Mouse (Mus musculus): ENCODE data around the gene Rps7. TPM values are rescaled to one million over a fixed set of nuclear protein-coding genes. Genes with fewer than 3 reads are reported as not detected.
A peak's percentile ranks its signal among the peaks of the same experiment; 100 is the strongest.

Gene Rps7
- 941 and 979 TPM in 2 replicates for polyA plus RNA-seq (2014; fragmentation: Nextera tagmentation; extraction: Ambion mirVana)

DNA sequence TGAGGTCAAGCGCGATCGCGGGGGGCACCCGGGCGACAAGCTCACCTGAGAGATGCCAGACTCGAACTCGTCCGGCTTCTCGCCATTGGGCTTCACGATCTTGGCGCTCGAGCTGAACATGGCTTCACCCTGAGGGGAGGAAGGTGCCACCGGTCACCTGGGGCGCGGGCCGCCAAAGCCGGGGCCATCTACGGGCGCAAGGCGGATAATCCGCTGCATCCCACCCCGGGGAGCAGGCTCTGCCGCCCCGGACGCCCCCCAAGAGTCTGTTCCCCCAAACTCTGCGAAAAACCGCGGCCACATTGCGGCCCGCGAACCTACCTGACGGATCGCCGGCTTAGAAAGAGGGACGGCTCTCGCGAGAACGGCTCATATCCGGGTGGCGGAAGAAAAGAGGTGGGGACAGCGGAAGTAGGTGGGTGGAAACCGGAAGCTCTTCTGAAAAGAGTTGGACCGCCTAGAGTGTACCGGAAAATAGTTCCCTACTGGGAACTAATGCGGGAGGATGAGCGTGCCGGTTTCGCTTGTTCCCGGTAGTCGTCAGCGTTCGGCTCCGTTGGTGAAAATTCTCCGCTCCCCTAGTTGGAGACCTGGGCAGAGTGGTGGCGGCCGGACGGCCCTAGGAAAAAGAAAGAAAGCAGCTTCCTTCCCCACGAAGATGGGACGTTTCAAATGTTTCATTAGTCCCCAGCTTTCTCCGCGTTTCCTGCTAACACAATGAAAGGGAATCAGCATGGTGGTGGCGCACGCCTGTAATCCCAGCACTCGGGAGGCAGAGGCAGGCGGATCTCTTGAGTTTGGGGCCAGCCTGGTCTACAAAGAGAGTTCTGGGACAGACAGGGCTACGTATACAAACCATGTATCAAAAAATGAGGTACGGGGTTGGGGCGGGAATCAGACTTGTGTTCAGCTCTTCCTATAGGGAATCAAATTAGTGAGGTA is at the start of gene Rps7:
TSS of gene Rps7 (minus strand) at position 419 of the 942 bp plus-strand sequence.
- ATAC-seq (ENCODE audit: low read depth) (peak; percentile 99), DNase-seq (ENCODE audit: low spot score) (peak; percentile 97)
- peaks cover 6% of the 10 kb centered on the region; the same call in 1 of the 2 replicates for H3K4me1 ChIP-seq (ENCODE audit: control insufficient read depth, insufficient read depth, low read length)
- peak within 1 kb of the TSS; percentile 66 for H3K4me2 ChIP-seq (ENCODE audit: low read depth, low read length)
- peaks cover 38% of the 10 kb centered on the region for H3K36me3 ChIP-seq (ENCODE audit: control insufficient read depth, insufficient read depth, low read length)
- H3K27me3 ChIP-seq (replicated peaks; ENCODE audit: control insufficient read depth, insufficient read depth, low read length): no peaks in the 10 kb centered on the region
- H3K9ac ChIP-seq (ENCODE audit: low read depth, low read length): peak within 1 kb of the TSS; percentile 99
- H3K27ac ChIP-seq (replicated peaks; ENCODE audit: low read depth, low read length): peak within 1 kb of the TSS; percentile 91
- H3K9me3 ChIP-seq (ENCODE audit: control insufficient read depth, low read length): no peaks in the 10 kb centered on the region
- H3K4me3 ChIP-seq (ENCODE audit: low read depth, low read length): peak within 1 kb of the TSS; percentile 80
- WGBS: 5% methylated on average over 67 of the region's 69 CpGs

DNA sequence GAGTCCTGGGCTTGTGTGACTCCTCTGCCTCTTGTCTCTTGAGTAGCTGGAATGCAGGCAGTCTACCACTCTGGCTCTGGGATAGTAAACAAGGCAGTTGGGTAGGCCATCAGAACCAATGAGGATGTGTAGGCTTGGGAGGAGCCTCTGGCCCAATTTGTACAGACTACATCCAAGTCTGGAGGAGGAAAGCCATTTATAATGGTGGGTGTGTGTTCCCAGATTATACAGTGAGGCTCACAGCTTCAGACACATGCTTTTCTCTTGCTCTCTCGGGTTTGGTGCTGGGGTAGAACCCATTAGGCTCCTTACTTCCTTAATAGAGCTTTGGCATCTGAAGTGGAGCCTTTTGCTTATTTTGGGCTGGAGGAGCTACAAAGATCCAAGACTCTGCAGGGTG is 48.9 kb upstream of the Rps7 start:
- Histone ChIP-seq H3K9ac (ENCODE audit: low read depth, low read length) (no peak overlapping the region), H3K9me3 (ENCODE audit: control insufficient read depth, low read length) (no peaks in the 10 kb centered on the region), H3K27me3 (replicated peaks; ENCODE audit: control insufficient read depth, insufficient read depth, low read length) (no peaks in the 10 kb centered on the region), H3K27ac (replicated peaks; ENCODE audit: low read depth, low read length) (no peak overlapping the region), H3K36me3 (ENCODE audit: control insufficient read depth, insufficient read depth, low read length) (peaks cover 23% of the 10 kb centered on the region; the same call in 1 of the 2 replicates), H3K4me3 (ENCODE audit: low read depth, low read length) (no peak overlapping the region), H3K4me2 (ENCODE audit: low read depth, low read length) (no peak overlapping the region), H3K4me1 (ENCODE audit: control insufficient read depth, insufficient read depth, low read length) (no peaks in the 10 kb centered on the region)
- ATAC-seq (ENCODE audit: low read depth): no peak
- WGBS: 100% methylated on average over 1 of the region's 1 CpGs
- DNase-seq (ENCODE audit: low spot score): no peak

DNA sequence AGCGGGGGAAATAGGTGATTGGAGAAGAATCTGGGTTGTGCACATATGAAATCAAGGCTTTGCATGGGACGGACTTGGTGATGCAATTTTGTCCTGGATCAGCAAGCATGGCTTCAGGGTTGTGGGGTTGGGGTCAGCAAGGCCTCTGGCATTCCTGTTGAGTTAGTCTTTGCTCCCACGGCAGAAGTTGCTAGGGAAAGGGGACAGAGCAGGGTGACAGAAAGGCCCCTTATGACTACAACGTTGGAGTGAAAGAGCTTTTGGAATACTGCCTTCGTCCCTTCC is 40.1 kb upstream of the Rps7 start:
- no peak for DNase-seq (ENCODE audit: low spot score)

GRCm38 (mm10) chr12:28675121-28675924 is 39.6 kb upstream of the Rps7 start, which contains the start of gene Adi1:
TSS of gene Adi1 (plus strand) at chr12:28675231.
- DNase-seq (ENCODE audit: low spot score) (peak; percentile 93), ATAC-seq (ENCODE audit: low read depth) (peak; percentile 96)
- 3% methylated on average over 31 of the region's 53 CpGs for WGBS
- peak within 1 kb of the TSS; percentile 57 for H3K4me3 ChIP-seq (ENCODE audit: low read depth, low read length)
- H3K4me2 ChIP-seq (ENCODE audit: low read depth, low read length): peak within 1 kb of the TSS; percentile 57
- peak within 1 kb of the TSS; percentile 92 for H3K27ac ChIP-seq (replicated peaks; ENCODE audit: low read depth, low read length)
- H3K36me3 ChIP-seq (ENCODE audit: control insufficient read depth, insufficient read depth, low read length): peaks cover 8% of the 10 kb centered on the region; the same call in 1 of the 2 replicates
- no peaks in the 10 kb centered on the region for H3K27me3 ChIP-seq (replicated peaks; ENCODE audit: control insufficient read depth, insufficient read depth, low read length)
- no peaks in the 10 kb centered on the region for H3K9me3 ChIP-seq (ENCODE audit: control insufficient read depth, low read length)
- peaks cover 10% of the 10 kb centered on the region for H3K4me1 ChIP-seq (ENCODE audit: control insufficient read depth, insufficient read depth, low read length)
- H3K9ac ChIP-seq (ENCODE audit: low read depth, low read length): peak within 1 kb of the TSS; percentile 70

More for the DNA sequence above, 40.1 kb upstream of the Rps7 start:
- no peak for ATAC-seq (ENCODE audit: low read depth)
- Histone ChIP-seq H3K9me3 (ENCODE audit: control insufficient read depth, low read length) (no peaks in the 10 kb centered on the region), H3K27me3 (replicated peaks; ENCODE audit: control insufficient read depth, insufficient read depth, low read length) (no peaks in the 10 kb centered on the region), H3K4me3 (ENCODE audit: low read depth, low read length) (peak overlapping the region; percentile 57), H3K9ac (ENCODE audit: low read depth, low read length) (peak overlapping the region; percentile 70), H3K36me3 (ENCODE audit: control insufficient read depth, insufficient read depth, low read length) (peaks cover 12% of the 10 kb centered on the region), H3K4me2 (ENCODE audit: low read depth, low read length) (peak overlapping the region; percentile 57), H3K4me1 (ENCODE audit: control insufficient read depth, insufficient read depth, low read length) (peaks cover 10% of the 10 kb centered on the region), H3K27ac (replicated peaks; ENCODE audit: low read depth, low read length) (peak overlapping the region; percentile 92)
- WGBS: 59% methylated on average over 5 of the region's 5 CpGs

GRCm38 (mm10) chr12:28674038-28674720 is 38.4 kb upstream of the Rps7 start:
- no peak for ATAC-seq (ENCODE audit: low read depth)
- peak overlapping the region; percentile 92; the same call in 1 of the 2 replicates for H3K27ac ChIP-seq (replicated peaks; ENCODE audit: low read depth, low read length)
- H3K4me2 ChIP-seq (ENCODE audit: low read depth, low read length): peak overlapping the region; percentile 57
- H3K27me3 ChIP-seq (replicated peaks; ENCODE audit: control insufficient read depth, insufficient read depth, low read length): no peaks in the 10 kb centered on the region
- peaks cover 8% of the 10 kb centered on the region; the same call in 1 of the 2 replicates for H3K36me3 ChIP-seq (ENCODE audit: control insufficient read depth, insufficient read depth, low read length)
- peaks cover 10% of the 10 kb centered on the region for H3K4me1 ChIP-seq (ENCODE audit: control insufficient read depth, insufficient read depth, low read length)
- peak overlapping the region; percentile 57 for H3K4me3 ChIP-seq (ENCODE audit: low read depth, low read length)
- 83% methylated on average over 10 of the region's 10 CpGs for WGBS
- peak overlapping the region; percentile 70; the same call in 1 of the 2 replicates for H3K9ac ChIP-seq (ENCODE audit: low read depth, low read length)
- no peak for DNase-seq (ENCODE audit: low spot score)
- H3K9me3 ChIP-seq (ENCODE audit: control insufficient read depth, low read length): no peaks in the 10 kb centered on the region

GRCm38 (mm10) chr12:28667287-28667686 is 31.5 kb upstream of the Rps7 start:
- no peak overlapping the region for H3K4me2 ChIP-seq (ENCODE audit: low read depth, low read length)
- ATAC-seq (ENCODE audit: low read depth): 0 out of 2 replicates have a peak, but pooled peaks have one; percentile 45
- H3K36me3 ChIP-seq (ENCODE audit: control insufficient read depth, insufficient read depth, low read length): 0 out of 2 replicates have a peak, but pooled peaks cover 4% of the 10 kb centered on the region
- H3K4me3 ChIP-seq (ENCODE audit: low read depth, low read length): no peak overlapping the region
- 15% methylated on average over 8 of the region's 8 CpGs for WGBS
- H3K9ac ChIP-seq (ENCODE audit: low read depth, low read length): no peak overlapping the region
- no peaks in the 10 kb centered on the region for H3K27me3 ChIP-seq (replicated peaks; ENCODE audit: control insufficient read depth, insufficient read depth, low read length)
- no peaks in the 10 kb centered on the region for H3K9me3 ChIP-seq (ENCODE audit: control insufficient read depth, low read length)
- DNase-seq (ENCODE audit: low spot score): peak; percentile 39
- H3K27ac ChIP-seq (replicated peaks; ENCODE audit: low read depth, low read length): no peak overlapping the region
- peaks cover 8% of the 10 kb centered on the region; the same call in 1 of the 2 replicates for H3K4me1 ChIP-seq (ENCODE audit: control insufficient read depth, insufficient read depth, low read length)

DNA sequence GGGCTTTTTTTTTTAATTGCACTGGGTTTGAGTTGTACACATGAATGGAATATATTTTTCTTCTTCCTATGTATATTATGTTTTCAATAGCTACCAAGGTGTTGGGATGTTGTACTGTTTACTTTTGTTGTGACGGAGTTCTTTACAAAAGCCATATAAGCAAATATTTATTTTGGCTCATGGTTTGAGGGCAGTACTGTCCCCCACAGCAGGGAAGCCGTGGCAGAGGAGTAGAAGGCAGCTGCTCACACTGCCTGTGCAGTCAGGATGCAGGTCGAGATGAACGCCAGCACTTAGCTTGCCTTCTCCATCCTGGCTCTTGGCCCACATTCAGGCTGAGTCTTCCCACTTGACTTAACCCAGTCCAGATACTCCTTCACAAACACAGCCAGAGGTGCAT is 31.0 kb upstream of the Rps7 start:
- H3K36me3 ChIP-seq (ENCODE audit: control insufficient read depth, insufficient read depth, low read length): 0 out of 2 replicates have a peak, but pooled peaks cover 4% of the 10 kb centered on the region
- H3K9me3 ChIP-seq (ENCODE audit: control insufficient read depth, low read length): no peaks in the 10 kb centered on the region
- H3K27ac ChIP-seq (replicated peaks; ENCODE audit: low read depth, low read length): no peak overlapping the region
- peaks cover 8% of the 10 kb centered on the region; the same call in 1 of the 2 replicates for H3K4me1 ChIP-seq (ENCODE audit: control insufficient read depth, insufficient read depth, low read length)
- no peak overlapping the region for H3K4me3 ChIP-seq (ENCODE audit: low read depth, low read length)
- no peak for DNase-seq (ENCODE audit: low spot score)
- no peak overlapping the region for H3K4me2 ChIP-seq (ENCODE audit: low read depth, low read length)
- WGBS: 63% methylated on average over 4 of the region's 4 CpGs
- H3K27me3 ChIP-seq (replicated peaks; ENCODE audit: control insufficient read depth, insufficient read depth, low read length): no peaks in the 10 kb centered on the region
- no peak for ATAC-seq (ENCODE audit: low read depth)
- no peak overlapping the region for H3K9ac ChIP-seq (ENCODE audit: low read depth, low read length)

DNA sequence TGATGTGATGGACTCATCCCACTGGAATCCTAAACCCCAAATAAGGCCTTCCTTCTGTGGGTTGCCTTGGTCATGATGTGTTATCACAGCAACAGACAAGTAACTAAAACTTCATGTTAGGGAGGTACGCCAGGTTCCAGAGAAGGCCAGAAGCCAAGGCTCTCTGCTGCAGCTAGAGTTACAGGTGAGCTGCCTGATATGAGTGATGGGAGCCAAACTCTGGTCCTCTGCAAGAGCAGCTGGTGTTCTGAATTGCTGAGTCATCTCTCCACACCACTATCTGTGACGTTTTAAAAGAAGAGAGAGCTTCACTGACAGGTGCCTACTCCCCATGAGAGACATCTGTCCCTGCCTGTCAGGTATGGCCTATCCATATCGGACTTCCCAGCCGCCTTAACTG is 26.9 kb upstream of the Rps7 start:
- Histone ChIP-seq H3K4me3 (ENCODE audit: low read depth, low read length) (no peak overlapping the region), H3K9me3 (ENCODE audit: control insufficient read depth, low read length) (no peaks in the 10 kb centered on the region), H3K9ac (ENCODE audit: low read depth, low read length) (no peak overlapping the region), H3K36me3 (ENCODE audit: control insufficient read depth, insufficient read depth, low read length) (peaks cover 42% of the 10 kb centered on the region), H3K27ac (replicated peaks; ENCODE audit: low read depth, low read length) (no peak overlapping the region), H3K27me3 (replicated peaks; ENCODE audit: control insufficient read depth, insufficient read depth, low read length) (no peaks in the 10 kb centered on the region), H3K4me2 (ENCODE audit: low read depth, low read length) (no peak overlapping the region), H3K4me1 (ENCODE audit: control insufficient read depth, insufficient read depth, low read length) (peaks cover 7% of the 10 kb centered on the region; the same call in 1 of the 2 replicates)
- 87% methylated on average over 4 of the region's 4 CpGs for WGBS
- ATAC-seq (ENCODE audit: low read depth) (no peak), DNase-seq (ENCODE audit: low spot score) (no peak)

Measured in embryonic facial prominence, embryonic 14.5 days (tissue).